Mouse (Mus musculus): Measurements from ENCODE around the gene Piga.

Piga gene

GRCm38 (mm10) chrX:164436709-164437108, 17.1 kb downstream of the Piga start, which contains the start of gene Asb11:
Gene Asb11, plus strand, starts transcription at chrX:164436994.
- no peak for DNase-seq

GRCm38 (mm10) chrX:164439462-164439861, 19.9 kb downstream of the Piga start:
- DNase-seq, result no peak

GRCm38 (mm10) chrX:164440140-164440539, 20.6 kb downstream of the Piga start:
- DNase-seq, result peak in 1 of 2 experiments; percentile 8

- no peak for DNase-seq
Measured at GRCm38 (mm10) chrX:164440703-164441102, 21.1 kb downstream of the Piga start.

GRCm38 (mm10) chrX:164441306-164441705, 21.7 kb downstream of the Piga start:
- DNase-seq, result no peak

- no peak for DNase-seq
Measured at GRCm38 (mm10) chrX:164445601-164446000, 26.0 kb downstream of the Piga start.

GRCm38 (mm10) chrX:164446106-164446551, 26.5 kb downstream of the Piga start:
- DNase-seq, result no peak

GRCm38 (mm10) chrX:164446835-164447681, 27.5 kb downstream of the Piga start:
- no peak for DNase-seq

- no peak for DNase-seq
Measured at GRCm38 (mm10) chrX:164447682-164448071, 28.1 kb downstream of the Piga start.

GRCm38 (mm10) chrX:164449201-164449600, 29.6 kb downstream of the Piga start:
- DNase-seq, result peak; percentile 16 to 23

- no peak for DNase-seq
Measured at GRCm38 (mm10) chrX:164459205-164459878, 39.8 kb downstream of the Piga start.
